Mouse (Mus musculus): ENCODE measurements around the gene Mvd.

Mvd gene

GRCm38 (mm10) chr8:122443262-122444006, at the start of gene Mvd:
Mvd (minus strand) TSS chr8:122443422.
- peak; percentile 99 to 100 for DNase-seq (ENCODE audit: low spot score in 2 of 2)

- no peak for DNase-seq (ENCODE audit: low spot score in 2 of 2)
Measured at GRCm38 (mm10) chr8:122488387-122488786, 45.2 kb upstream of the Mvd start.

DNA sequence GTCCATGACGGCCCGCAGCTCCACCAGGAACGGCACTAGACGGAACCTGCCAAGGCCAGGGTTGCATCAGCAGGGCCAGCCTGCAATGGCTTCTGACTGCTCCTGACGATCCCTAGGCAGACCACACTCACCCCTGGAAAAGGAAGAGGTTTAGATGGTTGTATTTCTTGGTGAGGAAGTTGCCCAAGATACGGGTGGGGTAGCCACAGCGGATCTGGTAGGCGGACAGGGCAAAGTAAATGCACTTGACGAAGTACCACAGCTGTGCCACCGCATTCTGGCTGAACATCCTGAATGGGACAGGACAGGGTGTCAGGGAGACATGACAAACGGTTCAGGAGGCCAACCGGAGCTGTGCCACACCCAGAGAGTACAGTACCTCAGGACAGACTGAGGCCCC, 41.6 kb upstream of the Mvd start:
- DNase-seq (ENCODE audit: low spot score in 2 of 2) = no peak

DNA sequence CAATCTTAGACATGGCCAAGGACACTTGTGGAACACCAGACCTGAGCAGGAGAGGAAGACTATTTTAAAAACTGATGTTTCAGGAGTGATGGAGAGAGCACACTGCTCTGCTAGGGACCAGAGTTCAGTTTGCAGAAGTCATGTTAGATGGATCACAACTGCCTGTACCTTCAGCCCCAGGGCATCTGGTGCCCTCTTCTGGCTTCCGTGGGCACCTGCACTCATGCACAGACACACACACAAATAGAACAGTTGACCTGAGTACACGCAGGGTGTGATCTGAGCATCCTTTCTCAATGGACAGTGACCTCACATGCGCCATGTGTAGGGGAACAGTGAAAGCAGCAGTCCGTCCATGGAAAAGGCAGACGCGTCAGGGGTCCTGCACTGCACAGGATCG, 40.7 kb upstream of the Mvd start:
- DNase-seq (ENCODE audit: low spot score in 2 of 2) = no peak

DNA sequence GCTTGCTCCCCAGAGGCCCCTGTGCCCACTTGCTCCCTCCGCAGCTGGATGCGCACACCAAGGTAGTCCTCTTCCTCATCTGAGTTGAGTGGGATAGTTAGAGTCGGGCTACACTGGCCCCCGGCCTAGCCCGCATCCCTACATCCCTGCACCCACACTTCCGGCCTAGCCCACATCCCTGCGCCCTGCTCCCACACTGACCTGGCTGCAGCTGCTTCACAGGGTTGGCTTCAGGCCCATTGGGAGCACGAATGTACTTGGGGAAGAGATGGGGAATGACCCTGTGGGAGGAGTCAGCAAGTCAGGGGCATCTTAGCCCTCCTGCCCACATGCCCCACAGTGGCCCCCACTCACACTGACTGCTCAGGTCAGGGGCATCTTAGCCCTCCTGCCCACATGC, 39.2 kb upstream of the Mvd start:
- no peak for DNase-seq (ENCODE audit: low spot score in 2 of 2)

DNA sequence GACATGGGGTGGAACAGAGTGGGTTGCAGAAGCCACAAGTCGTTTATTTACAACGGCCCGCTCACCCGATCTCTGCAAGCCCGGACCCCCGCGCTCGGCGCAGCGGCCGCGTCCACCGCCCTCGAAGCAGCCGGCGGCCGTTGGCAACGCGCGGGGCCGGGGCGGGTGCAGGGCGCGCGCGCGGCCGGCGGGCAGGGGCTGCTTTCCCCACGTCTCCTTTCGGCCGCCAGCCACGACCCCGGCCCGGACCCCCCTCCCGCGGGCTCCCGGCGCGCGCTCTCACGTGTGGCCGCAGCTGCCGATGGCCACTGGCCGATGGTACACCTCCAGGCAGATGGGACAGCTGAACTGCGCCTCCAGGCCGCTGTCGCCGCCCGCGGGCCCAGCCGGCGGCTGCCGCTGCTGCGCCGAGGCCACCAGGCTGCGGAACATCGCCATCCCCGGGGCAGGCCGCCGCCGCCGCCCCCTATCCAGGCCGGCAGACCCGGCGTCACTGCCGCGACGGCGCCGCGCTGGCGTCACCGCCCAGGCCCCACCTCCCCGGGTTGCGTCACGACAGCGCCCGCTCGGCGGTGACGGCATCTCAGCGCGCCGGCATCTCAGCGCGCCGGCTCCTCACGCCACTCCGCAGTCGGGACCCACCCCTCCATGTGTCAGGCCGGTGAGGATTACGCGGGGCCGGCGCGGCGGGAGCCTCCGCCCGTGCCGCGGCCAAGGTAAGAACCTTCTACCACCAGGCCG, 32.5 kb upstream of the Mvd start, which contains the start of the genes Rnf166 and Ctu2:
Gene Rnf166 (minus strand): TSS at position 485 of the 741 bp plus-strand sequence.
Gene Ctu2 (plus strand): TSS at position 564 of the 741 bp plus-strand sequence.
- DNase-seq (ENCODE audit: low spot score in 2 of 2) = peak; percentile 82

- DNase-seq (ENCODE audit: low spot score in 2 of 2) = peak in 1 of 2 experiments; percentile 49
Measured at GRCm38 (mm10) chr8:122474951-122475560, 31.8 kb upstream of the Mvd start.

DNA sequence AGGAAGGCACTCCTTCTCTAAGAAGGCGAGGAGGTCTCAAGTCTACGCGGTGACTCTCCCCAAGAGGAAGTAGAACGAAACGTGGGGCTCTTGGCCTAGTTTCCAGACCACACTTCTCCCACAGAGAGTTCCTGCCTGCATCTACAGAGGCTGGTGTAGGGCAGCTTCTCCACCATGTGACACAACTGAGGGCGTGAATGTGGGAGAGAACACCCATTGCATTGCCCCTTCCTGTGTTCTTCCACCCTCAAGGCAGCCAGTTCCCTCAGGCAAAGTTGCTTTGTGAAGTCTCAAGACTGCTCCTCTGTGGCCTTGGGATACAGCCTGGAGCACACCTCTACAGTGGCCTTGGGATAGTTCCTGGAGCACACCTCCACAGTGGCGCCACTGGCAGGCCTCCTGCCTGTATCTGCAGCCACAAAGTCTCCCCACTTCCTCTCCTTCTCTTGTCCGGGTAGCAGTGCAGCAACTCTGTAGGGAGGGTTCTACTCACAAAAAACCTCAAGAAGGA, 30.7 kb upstream of the Mvd start:
- peak in 1 of 2 experiments; percentile 39 for DNase-seq (ENCODE audit: low spot score in 2 of 2)

DNA sequence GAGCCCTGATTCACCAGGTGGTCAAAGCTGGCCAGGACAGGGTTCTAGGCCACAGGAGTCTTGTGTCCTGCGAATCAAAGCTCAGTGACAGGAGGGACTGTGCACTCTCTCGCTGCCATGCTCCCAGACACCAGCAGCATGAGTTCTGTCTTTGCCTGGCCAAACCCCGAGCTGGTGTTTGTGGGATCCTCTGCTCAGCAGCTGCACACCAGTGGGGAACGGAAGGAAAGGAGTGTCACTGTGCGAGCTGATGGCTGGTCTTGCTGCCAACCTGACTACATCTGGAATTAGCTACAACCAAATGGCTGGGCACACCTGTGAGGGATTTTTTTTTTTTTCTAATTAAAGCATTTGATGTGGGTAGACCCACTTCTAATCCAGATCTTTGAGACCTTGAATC, 27.5 kb upstream of the Mvd start:
- DNase-seq (ENCODE audit: low spot score in 2 of 2) = no peak

DNA sequence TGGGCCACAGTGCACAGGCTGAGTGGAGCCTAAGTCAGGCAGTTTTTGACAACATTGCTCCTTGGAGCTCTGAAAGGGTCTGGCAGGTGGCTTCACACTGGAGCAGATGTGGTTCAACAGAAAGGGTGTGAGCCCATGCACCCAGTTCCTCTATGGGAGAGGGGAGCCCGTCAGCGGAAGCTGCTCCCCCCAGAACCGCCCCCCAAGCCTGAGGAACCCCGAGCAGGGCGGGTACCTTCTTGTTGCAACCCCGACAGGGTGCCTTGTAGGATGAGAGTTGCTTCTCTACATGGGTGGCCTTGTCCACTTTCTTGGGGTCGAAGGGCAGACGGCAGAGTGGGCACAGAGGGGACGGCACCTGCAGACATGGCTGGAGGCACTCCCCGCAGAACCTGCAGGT, 26.7 kb upstream of the Mvd start:
- no peak for DNase-seq (ENCODE audit: low spot score in 2 of 2)

DNA sequence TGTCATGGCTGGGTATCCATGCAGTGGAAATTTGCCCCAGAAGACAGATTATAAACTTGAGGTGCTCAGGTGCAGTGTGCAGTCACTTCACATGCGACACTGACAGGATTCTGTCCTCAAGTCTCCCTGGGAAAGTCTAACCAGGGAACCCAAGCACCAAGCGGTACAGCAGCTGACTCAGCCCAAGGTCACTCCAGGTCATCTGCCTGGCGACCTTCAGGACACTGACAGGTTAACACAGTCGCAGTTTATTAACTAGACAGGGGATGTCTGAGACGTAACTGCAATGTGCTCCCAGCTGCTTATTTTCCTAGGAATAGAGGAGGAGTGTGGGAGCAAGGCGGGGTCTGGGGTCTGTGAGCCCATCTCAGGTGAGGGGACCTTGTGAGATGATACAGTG, 26.2 kb upstream of the Mvd start:
- no peak for DNase-seq (ENCODE audit: low spot score in 2 of 2)

DNA sequence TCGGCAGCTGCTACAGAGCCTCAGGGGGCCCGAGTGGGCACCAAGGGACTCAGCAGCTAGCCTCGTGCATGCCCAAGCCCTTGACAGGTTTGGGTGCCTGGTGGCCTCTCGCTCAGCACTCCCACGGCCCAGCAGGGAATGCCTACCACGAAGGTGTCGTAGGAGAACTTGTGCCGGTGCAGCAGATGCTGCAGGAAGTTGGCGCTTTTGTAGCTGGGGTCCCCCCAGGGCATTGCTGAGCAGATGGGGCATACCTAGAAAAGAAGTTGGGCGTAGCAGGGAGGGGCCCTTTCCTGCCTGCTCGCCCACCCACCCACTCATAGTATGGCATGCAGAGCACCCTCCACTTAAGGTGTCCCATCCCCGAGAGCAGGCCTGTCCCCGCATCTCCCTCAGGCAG, 24.6 kb upstream of the Mvd start:
- no peak for DNase-seq (ENCODE audit: low spot score in 2 of 2)

GRCm38 (mm10) chr8:122464985-122465384, 21.8 kb upstream of the Mvd start:
- no peak for DNase-seq (ENCODE audit: low spot score in 2 of 2)

- DNase-seq (ENCODE audit: low spot score in 2 of 2) = no peak
Measured at GRCm38 (mm10) chr8:122463651-122464640, 20.7 kb upstream of the Mvd start.

- no peak for DNase-seq (ENCODE audit: low spot score in 2 of 2)
Measured at GRCm38 (mm10) chr8:122462510-122462909, 19.3 kb upstream of the Mvd start.

- peak; percentile 77 to 90 for DNase-seq (ENCODE audit: low spot score in 2 of 2)
Measured at GRCm38 (mm10) chr8:122461473-122462148, 18.4 kb upstream of the Mvd start.

- DNase-seq (ENCODE audit: low spot score in 2 of 2) = no peak
Measured at GRCm38 (mm10) chr8:122460524-122461472, 17.6 kb upstream of the Mvd start, which contains the start of gene Snai3. Snai3 (minus strand) TSS chr8:122460733.

GRCm38 (mm10) chr8:122459990-122460389, 16.8 kb upstream of the Mvd start:
- DNase-seq (ENCODE audit: low spot score in 2 of 2) = no peak

DNA sequence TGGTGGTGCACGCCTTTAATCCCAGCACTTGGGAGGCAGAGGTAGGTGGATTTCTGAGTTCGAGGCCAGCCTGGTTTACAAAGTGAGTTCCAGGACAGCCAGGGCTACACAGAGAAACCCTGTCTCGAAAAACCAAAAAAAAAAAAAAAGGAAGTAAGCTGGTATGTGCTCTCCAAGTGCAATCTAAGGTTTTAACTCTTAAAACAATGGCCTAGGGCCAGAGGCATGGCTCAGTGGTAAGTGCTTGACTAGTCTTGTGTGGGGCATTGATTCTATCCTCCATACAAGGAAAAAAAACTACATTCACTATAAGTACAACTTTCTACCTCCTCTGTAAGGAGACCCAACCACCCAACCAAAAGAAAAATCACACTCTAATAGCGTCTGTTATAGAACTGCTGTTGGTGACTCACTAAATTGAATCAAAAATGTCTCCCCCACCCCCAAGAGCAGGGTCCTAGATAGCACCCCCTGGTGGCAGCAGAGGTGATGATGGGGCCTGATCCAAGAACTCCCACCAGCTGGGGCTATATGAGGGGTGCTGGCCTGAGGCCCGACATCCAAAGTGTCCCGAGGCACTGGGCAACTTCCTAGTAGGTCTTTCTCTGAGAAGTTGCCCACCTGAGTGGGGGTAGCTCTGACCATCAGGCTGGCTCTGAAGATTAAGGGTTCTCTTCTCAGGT, 16.1 kb upstream of the Mvd start:
- no peak for DNase-seq (ENCODE audit: low spot score in 2 of 2)

Measured in right cerebral cortex, postnatal 36 days (tissue).